Mouse (Mus musculus): ENCODE measurements around the gene Fcgr2b.
"Not testable (repeated sequence)": the region's sequence is repeated elsewhere in the genome, so short reads cannot be mapped to it uniquely, and the experiment has no call there.

The Fcgr2b gene

GRCm38 (mm10) chr1:170976447-170976846 lies at the start of gene Fcgr2b:
TSS of gene Fcgr2b (minus strand) at chr1:170976547.
- DNase-seq = no peak

- DNase-seq = no peak
Observed at GRCm38 (mm10) chr1:171019311-171019950, 43.1 kb upstream of the Fcgr2b start.

- no peak for DNase-seq
Observed at GRCm38 (mm10) chr1:171018737-171019136, 42.4 kb upstream of the Fcgr2b start, which contains the start of gene Fcgr4. TSS of gene Fcgr4 (plus strand) at chr1:171018920.

- no peak for DNase-seq
Observed at GRCm38 (mm10) chr1:171017468-171018158, 41.3 kb upstream of the Fcgr2b start.

GRCm38 (mm10) chr1:171016676-171017356 lies 40.5 kb upstream of the Fcgr2b start:
- no peak for DNase-seq

GRCm38 (mm10) chr1:171011733-171012132 lies 35.4 kb upstream of the Fcgr2b start:
- no peak for DNase-seq

- no peak for DNase-seq
Observed at GRCm38 (mm10) chr1:171006905-171007304, 30.6 kb upstream of the Fcgr2b start.

GRCm38 (mm10) chr1:171006335-171006734 lies 30.0 kb upstream of the Fcgr2b start:
- no peak for DNase-seq

- no peak for DNase-seq
Observed at GRCm38 (mm10) chr1:171005586-171005985, 29.2 kb upstream of the Fcgr2b start.

GRCm38 (mm10) chr1:171005081-171005480 lies 28.7 kb upstream of the Fcgr2b start:
- no peak for DNase-seq

GRCm38 (mm10) chr1:170999811-171000210 lies 23.5 kb upstream of the Fcgr2b start:
- no peak for DNase-seq

GRCm38 (mm10) chr1:170997756-170998655 lies 21.7 kb upstream of the Fcgr2b start:
- peak; percentile 52 for DNase-seq

- peak; percentile 74 for DNase-seq
Observed at GRCm38 (mm10) chr1:170996753-170997152, 20.4 kb upstream of the Fcgr2b start.

GRCm38 (mm10) chr1:170996034-170996433 lies 19.7 kb upstream of the Fcgr2b start:
- DNase-seq = no peak

GRCm38 (mm10) chr1:170992550-170992949 lies 16.2 kb upstream of the Fcgr2b start:
- DNase-seq = peak; percentile 49

- no peak for DNase-seq
Observed at GRCm38 (mm10) chr1:170989656-170990055, 13.3 kb upstream of the Fcgr2b start.

GRCm38 (mm10) chr1:170985861-170986260 lies 9.5 kb upstream of the Fcgr2b start:
- no peak for DNase-seq

- DNase-seq = no peak
Observed at GRCm38 (mm10) chr1:170985092-170985491, 8.7 kb upstream of the Fcgr2b start.

GRCm38 (mm10) chr1:170983066-170983465 lies 6.7 kb upstream of the Fcgr2b start:
- DNase-seq = no peak

- no peak for DNase-seq
Observed at GRCm38 (mm10) chr1:170982301-170982700, 6.0 kb upstream of the Fcgr2b start.

GRCm38 (mm10) chr1:170981679-170982078 lies 5.3 kb upstream of the Fcgr2b start:
- not testable (repeated sequence) for DNase-seq

GRCm38 (mm10) chr1:170978601-170979000 lies 2.3 kb upstream of the Fcgr2b start:
- no peak for DNase-seq

- no peak for DNase-seq
Observed at GRCm38 (mm10) chr1:170975751-170976161, 591 bp downstream of the Fcgr2b start.
